In genomic region chr7:101499701-101500100, GRCm38 (mm10) we compare ENCODE assay signal across 14 mouse cellular contexts.
"Had no signal": no experiment of that assay in that cellular context is flagged by ENCODE, and none has a peak within 500 bp of the region (broad histone marks: within the 10 kb centered on the region; RNA-seq: fewer than 3 reads in every experiment).

No protein-coding gene starts in this region.

- H3K4me3 ChIP-seq: intestine, embryonic 15.5 days; left cerebral cortex, adult 2 months; limb, embryonic 10.5 days; liver, embryonic 13.5 days; midbrain, embryonic 13.5 days; myocyte; neural tube, embryonic 15.5 days; stomach, embryonic 15.5 days had no signal

- ATAC-seq: intestine, embryonic 15.5 days; lung, postnatal 0 days; midbrain, embryonic 13.5 days had no signal

- H3K9me3 ChIP-seq: intestine, embryonic 15.5 days; limb, embryonic 10.5 days; liver, embryonic 13.5 days; midbrain, embryonic 13.5 days; neural tube, embryonic 15.5 days; stomach, embryonic 15.5 days had no signal

- H3K9ac ChIP-seq: intestine, embryonic 15.5 days; liver, embryonic 13.5 days; midbrain, embryonic 13.5 days; neural tube, embryonic 15.5 days; stomach, embryonic 15.5 days had no signal

- DNase-seq: kidney, adult 18-20 months; kidney, postnatal 10 days; liver, embryonic 13.5 days; lung, adult 2 months; lung, postnatal 36 days; right cerebral cortex, adult 18-20 months had no signal

- H3K36me3 ChIP-seq: intestine, embryonic 15.5 days; limb, embryonic 10.5 days; liver, embryonic 13.5 days; midbrain, embryonic 13.5 days; neural tube, embryonic 15.5 days; stomach, embryonic 15.5 days had no signal

- H3K4me2 ChIP-seq: intestine, embryonic 15.5 days; liver, embryonic 13.5 days; midbrain, embryonic 13.5 days; neural tube, embryonic 15.5 days; stomach, embryonic 15.5 days had no signal

- H3K27ac ChIP-seq: intestine, embryonic 15.5 days; left cerebral cortex, adult 2 months; limb, embryonic 10.5 days; liver, embryonic 13.5 days; midbrain, embryonic 13.5 days; neural tube, embryonic 15.5 days; stomach, embryonic 15.5 days had no signal
